In the genomic region with DNA sequence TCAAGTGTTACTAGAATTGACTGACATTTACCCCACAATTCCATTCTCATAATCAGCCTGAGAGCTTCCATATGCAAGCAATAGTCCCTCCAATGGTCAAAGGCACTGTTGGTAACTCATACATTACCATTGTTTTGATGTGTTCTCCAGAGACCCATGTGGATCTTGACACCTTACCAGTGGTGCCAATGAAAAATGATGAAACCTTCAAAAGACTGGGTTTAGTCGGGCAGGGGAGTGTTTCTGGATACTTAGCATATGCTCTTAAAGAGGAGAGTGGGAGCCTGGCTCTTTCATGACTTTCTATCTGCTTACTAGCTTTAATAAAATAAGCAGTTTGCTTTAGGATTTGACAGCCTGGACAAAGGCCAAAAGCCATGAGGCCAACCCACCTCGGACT, we compare ENCODE assay signal across 13 mouse cellular contexts.
"Had no signal": no experiment of that assay in that cellular context is flagged by ENCODE, and none has a peak within 500 bp of the region (broad histone marks: within the 10 kb centered on the region; RNA-seq: fewer than 3 reads in every experiment).

No protein-coding gene starts in this region.

- H3K36me3 ChIP-seq: hindbrain, embryonic 15.5 days; kidney, embryonic 15.5 days; limb, embryonic 10.5 days; midbrain, embryonic 10.5 days; midbrain, embryonic 15.5 days; neural tube, embryonic 12.5 days had no signal

- H3K4me2 ChIP-seq: hindbrain, embryonic 15.5 days; kidney, embryonic 15.5 days; midbrain, embryonic 15.5 days; neural tube, embryonic 12.5 days had no signal

- H3K9ac ChIP-seq: hindbrain, embryonic 15.5 days; kidney, embryonic 15.5 days; midbrain, embryonic 15.5 days; neural tube, embryonic 12.5 days had no signal

- H3K4me3 ChIP-seq: hindbrain, embryonic 15.5 days; kidney, embryonic 15.5 days; left cerebral cortex, adult 2 months; limb, embryonic 10.5 days; midbrain, embryonic 10.5 days; midbrain, embryonic 15.5 days; neural tube, embryonic 12.5 days had no signal

- H3K27me3 ChIP-seq: hindbrain, embryonic 15.5 days; kidney, embryonic 15.5 days; midbrain, embryonic 15.5 days; neural tube, embryonic 12.5 days had no signal

- H3K4me1 ChIP-seq: hindbrain, embryonic 15.5 days; kidney, embryonic 15.5 days; limb, embryonic 10.5 days; midbrain, embryonic 10.5 days; midbrain, embryonic 15.5 days; neural tube, embryonic 12.5 days had no signal

- DNase-seq: kidney, adult 2 months; kidney, postnatal 14 days; thymus, adult 2 months; thymus, postnatal 25 days had no signal

- H3K9me3 ChIP-seq: hindbrain, embryonic 15.5 days; kidney, embryonic 15.5 days; limb, embryonic 10.5 days; midbrain, embryonic 10.5 days; midbrain, embryonic 15.5 days; neural tube, embryonic 12.5 days had no signal

- H3K27ac ChIP-seq: hindbrain, embryonic 15.5 days; kidney, embryonic 15.5 days; left cerebral cortex, adult 2 months; limb, embryonic 10.5 days; midbrain, embryonic 10.5 days; midbrain, embryonic 15.5 days; neural tube, embryonic 12.5 days had no signal

- ATAC-seq: intestine, embryonic 16.5 days; lung, postnatal 0 days; midbrain, embryonic 15.5 days had no signal
